Mouse (Mus musculus) liver, embryonic 14.5 days (tissue): ENCODE results near the gene Vps29.

ENCODE experiments used
- CTCF ChIP-seq: IDR thresholded peaks from 2 replicates; pipeline ENCODE4 v1.5.1; 2016; ENCODE audit warnings: antibody characterized with exemption, low read depth, control low read depth
- EP300 ChIP-seq: IDR thresholded peaks from 2 replicates; pipeline ENCODE4 v1.6.1; 2016; ENCODE audit warnings: antibody characterized with exemption, low read depth

DNA sequence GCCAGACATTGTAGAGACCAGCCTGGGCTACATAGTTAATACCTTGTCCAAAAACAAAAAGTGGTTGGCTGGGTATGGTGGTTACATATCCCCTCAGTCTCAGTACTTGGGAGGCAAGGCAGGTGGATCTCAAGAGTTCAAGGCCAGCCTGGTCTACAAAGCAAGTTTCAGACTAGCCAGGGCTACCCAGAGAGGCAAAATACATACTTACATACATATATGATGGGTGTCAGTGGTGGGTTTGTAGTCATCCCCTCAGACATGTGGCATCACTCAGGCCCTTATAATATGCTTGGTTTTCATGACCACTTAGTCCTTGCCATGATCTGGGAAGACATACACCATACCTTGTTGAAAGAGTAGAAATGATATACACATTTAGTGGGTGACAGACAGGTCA is 36.5 kb downstream of the Vps29 start:
- TF ChIP-seq CTCF: no peak
- no peak for TF ChIP-seq EP300
